Mouse (Mus musculus) embryonic fibroblast, embryonic 13.5 days (primary cell): Measurements from ENCODE around the gene Ncbp3.

Experiments
- CTCF ChIP-seq: IDR thresholded peaks from 2 replicates; pipeline ENCODE4 v1.5.1; 2011; ENCODE audit warnings: mild to moderate bottlenecking, control low read depth, low read length, moderate library complexity, borderline replicate concordance; ENCODE audit not compliant: insufficient read depth
- POLR2A ChIP-seq: IDR thresholded peaks from 2 replicates; pipeline ENCODE4 v1.6.1; 2011; ENCODE audit warnings: low read depth, mild to moderate bottlenecking, control low read depth, low read length, moderate library complexity

- no peak for TF ChIP-seq CTCF
- no peak for TF ChIP-seq POLR2A
Observed at GRCm38 (mm10) chr11:73023827-73024226, 23.8 kb upstream of the Ncbp3 start.
